Mouse (Mus musculus): ENCODE data around the gene Clstn3. TPM values are rescaled to one million over a fixed set of nuclear protein-coding genes. Genes with fewer than 3 reads are reported as not detected.
"Not testable (repeated sequence)": the region's sequence is repeated elsewhere in the genome, so short reads cannot be mapped to it uniquely, and the experiment has no call there.

The Clstn3 gene
- 2.1 and 5.4 TPM in 2 replicates for polyA plus RNA-seq (2016; fragmentation: Nextera tagmentation; extraction: Ambion mirVana)

DNA sequence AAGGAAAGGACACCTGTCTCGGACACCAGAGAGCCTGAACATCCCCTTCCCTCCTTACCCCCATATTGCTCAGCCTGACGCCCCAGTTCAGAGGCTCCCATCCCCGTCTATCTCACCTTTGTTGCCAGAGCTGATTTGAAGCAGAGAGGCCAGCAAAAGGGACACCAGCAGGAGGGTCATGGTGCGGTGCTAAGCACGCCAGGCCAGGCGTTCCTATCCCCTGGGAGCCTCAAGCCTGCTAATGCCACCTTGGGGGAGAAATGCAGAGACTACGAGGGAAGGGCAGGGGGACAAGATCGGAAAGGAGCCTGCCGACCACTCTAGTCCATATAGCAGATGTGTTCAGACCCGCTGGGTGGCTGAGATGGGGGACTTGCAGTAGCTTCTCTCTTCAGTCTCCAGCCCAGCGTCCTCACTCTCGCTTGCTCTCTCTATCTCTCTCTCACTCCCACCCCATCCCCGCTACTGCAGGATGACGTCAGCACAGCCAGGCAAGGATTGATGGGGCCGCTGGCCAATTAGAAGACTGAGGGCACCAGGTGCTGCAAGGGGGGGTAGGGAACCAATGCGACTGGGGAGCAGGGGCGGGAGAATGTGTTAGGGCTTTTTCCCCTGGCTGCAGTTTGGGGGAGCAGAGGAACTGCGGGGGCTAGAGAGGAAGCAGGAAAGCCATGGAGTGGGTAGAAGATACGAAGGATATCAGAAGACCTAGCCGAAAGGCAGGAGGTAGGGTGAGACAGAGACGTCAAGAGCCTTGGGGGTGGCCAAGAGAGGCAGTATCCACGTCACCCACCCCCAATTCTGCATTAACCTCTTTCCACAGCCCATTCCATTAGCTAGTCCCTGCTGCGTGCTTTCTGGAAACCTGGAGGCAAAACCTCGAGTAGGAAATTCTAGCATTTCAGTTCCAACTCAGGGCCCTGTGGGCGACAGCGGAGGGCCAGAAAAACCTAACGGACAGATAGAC is at the start of gene Clstn3:
Gene Clstn3 (minus strand): TSS at position 490 of the 967 bp plus-strand sequence.
- WGBS, result 7% methylated on average over 27 of the region's 27 CpGs
- peak within 1 kb of the TSS; percentile 67 for H3K27ac ChIP-seq
- H3K27me3 ChIP-seq (ENCODE audit: low read depth, poor library complexity, severe bottlenecking), result peaks cover 30% of the 10 kb centered on the region

DNA sequence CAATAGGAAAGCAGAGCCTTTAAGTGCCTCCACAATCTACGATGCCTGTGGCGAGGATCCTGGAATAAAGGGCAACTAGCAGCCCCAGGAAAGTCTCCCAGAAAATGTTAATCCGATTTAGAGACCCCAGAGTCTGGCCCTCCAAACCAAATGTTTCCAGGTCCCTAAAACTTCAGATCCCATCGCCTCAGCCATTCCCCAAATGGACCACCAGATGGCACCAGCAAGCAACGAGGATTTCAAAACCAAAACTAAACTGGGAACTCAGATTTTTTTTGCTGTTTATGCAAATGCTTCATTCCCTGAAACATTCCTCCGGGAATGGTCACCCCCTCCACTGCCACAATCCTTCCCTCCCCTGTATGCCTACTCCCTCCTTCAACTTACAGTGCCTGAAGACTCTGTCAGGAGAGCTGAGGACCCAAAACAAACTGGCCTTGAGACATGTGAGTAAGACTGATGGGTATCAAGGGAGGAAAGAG is 47.8 kb upstream of the Clstn3 start, which contains the start of gene C1ra:
Gene C1ra (plus strand): TSS at position 51 of the 482 bp plus-strand sequence.
- H3K4me3 ChIP-seq, result no peak within 1 kb of the TSS
- no peak within 1 kb of the TSS for H3K27ac ChIP-seq
- 10% methylated on average over 6 of the region's 6 CpGs for WGBS
- no peaks in the 10 kb centered on the region for H3K27me3 ChIP-seq (ENCODE audit: low read depth, poor library complexity, severe bottlenecking)
- no peaks in the 10 kb centered on the region for H3K36me3 ChIP-seq
- H3K9me3 ChIP-seq (replicated peaks), result no peaks in the 10 kb centered on the region
- DNase-seq (ENCODE audit: low spot score), result peak; percentile 53
- no peaks in the 10 kb centered on the region for H3K4me1 ChIP-seq

More for the DNA sequence above, at the start of gene Clstn3:
- Histone ChIP-seq H3K4me1 (peaks cover 18% of the 10 kb centered on the region), H3K9me3 (replicated peaks) (no peaks in the 10 kb centered on the region), H3K4me3 (peak within 1 kb of the TSS; percentile 57), H3K36me3 (no peaks in the 10 kb centered on the region)
- DNase-seq (ENCODE audit: low spot score), result peak; percentile 84

DNA sequence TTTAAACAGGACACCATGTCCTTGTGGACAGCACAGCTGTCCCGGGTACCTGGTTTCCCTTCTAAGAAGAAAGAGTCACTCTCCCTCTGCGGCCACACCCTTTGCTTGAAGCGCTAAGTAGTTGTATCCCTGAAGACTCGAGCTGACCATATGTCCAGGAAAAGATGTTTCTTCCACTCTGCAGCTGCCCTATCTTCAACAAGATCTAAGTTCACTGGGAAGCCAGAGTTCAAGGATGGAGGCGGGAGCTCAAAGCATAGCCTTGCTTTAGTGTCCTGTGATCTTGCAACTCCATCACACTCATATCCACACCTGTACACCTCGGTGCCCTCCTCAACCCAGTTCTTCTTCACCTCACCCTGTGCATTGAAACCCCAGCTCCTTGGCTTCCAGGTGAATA is 47.3 kb upstream of the Clstn3 start:
- Histone ChIP-seq H3K36me3 (no peaks in the 10 kb centered on the region), H3K4me1 (no peaks in the 10 kb centered on the region), H3K27ac (no peak overlapping the region), H3K4me3 (no peak overlapping the region), H3K27me3 (ENCODE audit: low read depth, poor library complexity, severe bottlenecking) (no peaks in the 10 kb centered on the region), H3K9me3 (replicated peaks) (no peaks in the 10 kb centered on the region)
- WGBS, result 59% methylated on average over 6 of the region's 6 CpGs
- DNase-seq (ENCODE audit: low spot score), result no peak

DNA sequence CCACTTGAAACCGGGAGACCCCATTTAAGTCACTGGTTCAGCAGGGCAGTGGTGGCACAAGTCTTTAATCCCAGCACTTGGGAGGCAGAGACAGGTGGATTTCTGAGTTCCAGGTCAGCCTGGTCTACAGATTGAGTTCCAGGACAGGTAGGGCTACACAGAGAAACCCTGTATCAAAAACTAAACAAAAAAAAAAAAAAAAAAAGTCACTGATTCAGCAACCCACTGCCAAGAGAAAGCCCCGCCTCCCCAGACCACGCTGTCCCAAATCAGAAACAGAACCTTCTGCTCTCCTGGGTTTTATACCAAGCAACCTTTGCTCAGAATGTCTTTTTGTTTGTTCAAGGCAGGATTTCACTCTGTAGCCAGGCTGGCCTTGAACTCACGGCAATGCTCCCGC is 44.6 kb upstream of the Clstn3 start:
- H3K27me3 ChIP-seq (ENCODE audit: low read depth, poor library complexity, severe bottlenecking); H3K36me3 ChIP-seq; H3K27ac ChIP-seq; H3K4me3 ChIP-seq; H3K9me3 ChIP-seq (replicated peaks); DNase-seq (ENCODE audit: low spot score); H3K4me1 ChIP-seq: not testable (repeated sequence)
- 91% methylated on average over 5 of the region's 5 CpGs for WGBS

DNA sequence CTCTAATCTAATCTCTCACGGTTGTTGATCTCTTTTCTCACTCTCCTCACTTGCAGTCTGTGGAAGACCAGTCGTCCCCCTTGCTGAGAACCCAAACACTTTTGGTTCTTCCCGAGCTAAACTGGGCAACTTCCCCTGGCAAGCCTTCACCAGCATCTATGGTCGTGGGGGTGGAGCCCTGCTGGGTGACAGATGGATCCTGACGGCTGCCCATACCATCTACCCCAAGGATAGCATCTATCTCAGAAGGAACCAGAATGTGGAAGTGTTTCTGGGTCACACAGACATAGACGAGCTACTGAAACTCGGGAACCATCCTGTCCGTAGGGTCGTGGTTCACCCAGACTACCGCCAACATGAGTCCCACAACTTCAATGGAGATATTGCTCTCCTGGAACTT is 43.7 kb upstream of the Clstn3 start:
- no peak overlapping the region for H3K4me3 ChIP-seq
- no peaks in the 10 kb centered on the region for H3K9me3 ChIP-seq (replicated peaks)
- WGBS, result 79% methylated on average over 10 of the region's 10 CpGs
- H3K36me3 ChIP-seq, result no peaks in the 10 kb centered on the region
- H3K27me3 ChIP-seq (ENCODE audit: low read depth, poor library complexity, severe bottlenecking), result no peaks in the 10 kb centered on the region
- no peak for DNase-seq (ENCODE audit: low spot score)
- no peaks in the 10 kb centered on the region for H3K4me1 ChIP-seq
- H3K27ac ChIP-seq, result no peak overlapping the region

DNA sequence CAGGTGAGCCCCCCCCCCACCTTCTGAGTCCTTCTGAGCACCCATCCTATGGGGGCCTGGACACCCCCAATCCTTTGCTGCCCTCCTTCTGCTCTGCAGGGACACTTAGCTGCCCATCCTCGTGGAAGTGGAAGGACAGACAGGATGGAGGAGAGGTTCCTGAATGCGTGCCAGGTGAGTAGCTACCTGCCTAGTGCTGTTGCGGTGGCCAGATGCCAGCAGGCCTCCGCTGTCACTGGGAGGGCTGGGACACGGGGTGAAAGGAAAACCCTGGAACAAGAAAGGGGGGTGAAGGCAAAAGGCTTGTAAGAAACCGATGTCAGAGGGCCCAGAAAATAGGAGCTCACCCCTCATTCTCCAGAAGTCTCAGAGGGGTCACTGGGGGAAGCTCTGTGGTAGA is 42.4 kb upstream of the Clstn3 start:
- WGBS, result 86% methylated on average over 6 of the region's 6 CpGs
- Histone ChIP-seq H3K4me3 (no peak overlapping the region), H3K27ac (no peak overlapping the region)

DNA sequence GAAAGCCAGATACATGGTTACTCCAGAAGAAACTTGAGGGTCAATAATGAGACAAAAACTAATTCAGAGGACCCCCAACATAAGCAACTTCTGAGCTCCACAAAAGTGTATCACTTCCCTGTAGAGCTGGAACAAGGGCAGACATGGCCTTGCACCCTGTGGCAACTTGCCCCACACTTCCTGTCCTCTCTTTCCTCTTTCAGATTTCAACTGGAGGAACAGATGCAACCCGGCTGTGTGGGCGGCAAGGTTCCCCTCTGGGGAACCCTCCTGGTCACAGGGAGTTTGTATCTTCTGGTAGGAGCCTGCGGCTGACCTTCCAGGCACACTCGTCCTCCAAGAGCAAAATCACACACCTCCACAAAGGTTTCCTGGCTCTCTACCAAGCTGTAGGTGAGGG is 40.4 kb upstream of the Clstn3 start:
- no peaks in the 10 kb centered on the region for H3K36me3 ChIP-seq
- H3K4me3 ChIP-seq, result no peak overlapping the region
- no peaks in the 10 kb centered on the region for H3K9me3 ChIP-seq (replicated peaks)
- H3K27me3 ChIP-seq (ENCODE audit: low read depth, poor library complexity, severe bottlenecking), result no peaks in the 10 kb centered on the region
- WGBS, result 78% methylated on average over 4 of the region's 4 CpGs
- no peak for DNase-seq (ENCODE audit: low spot score)
- H3K27ac ChIP-seq, result no peak overlapping the region
- peaks cover 3% of the 10 kb centered on the region; the same call in 1 of the 2 replicates for H3K4me1 ChIP-seq

More for the DNA sequence above, 42.4 kb upstream of the Clstn3 start:
- Histone ChIP-seq H3K36me3 (no peaks in the 10 kb centered on the region), H3K27me3 (ENCODE audit: low read depth, poor library complexity, severe bottlenecking) (no peaks in the 10 kb centered on the region), H3K4me1 (no peaks in the 10 kb centered on the region), H3K9me3 (replicated peaks) (no peaks in the 10 kb centered on the region)
- DNase-seq (ENCODE audit: low spot score), result no peak

DNA sequence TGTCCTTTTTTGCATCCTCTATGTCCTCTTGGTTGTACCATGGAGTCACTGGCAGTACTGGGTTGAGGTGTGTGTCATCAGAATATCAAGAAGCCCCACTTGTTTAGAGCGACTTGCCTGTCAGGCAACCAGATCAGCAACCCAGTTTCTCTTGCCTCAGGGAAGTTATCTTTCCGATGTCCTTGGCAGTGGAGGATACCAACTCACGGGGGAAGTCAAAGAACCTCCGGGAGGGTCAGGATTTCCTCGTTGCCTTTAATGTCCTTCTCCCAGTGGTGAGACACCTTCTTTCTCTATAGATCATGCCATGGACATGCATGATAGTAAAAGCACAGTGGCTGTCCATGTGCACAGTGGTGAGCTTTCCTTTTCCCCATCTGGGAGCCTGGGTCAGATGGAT is 37.4 kb upstream of the Clstn3 start:
- 90% methylated on average over 5 of the region's 5 CpGs for WGBS

DNA sequence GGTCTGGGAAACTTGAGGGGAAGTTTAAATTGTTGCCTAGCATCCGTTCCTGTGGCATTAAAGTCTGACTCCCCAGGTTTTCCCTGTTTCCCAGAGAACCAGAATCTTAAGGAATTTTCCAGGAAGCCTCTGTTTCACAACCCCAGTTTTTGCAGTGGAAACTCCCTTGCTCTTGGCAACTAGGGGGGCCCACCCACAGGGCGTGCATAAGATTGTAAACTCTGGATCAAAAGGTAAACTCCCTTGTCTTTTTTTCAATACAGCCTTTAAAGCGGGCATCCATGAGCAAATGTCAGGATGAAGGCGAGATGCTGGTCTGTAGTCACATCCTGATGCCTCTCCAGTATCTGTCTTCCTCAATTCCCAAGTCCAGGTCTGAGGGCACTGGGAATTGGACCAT is 36.9 kb upstream of the Clstn3 start:
- 86% methylated on average over 4 of the region's 4 CpGs for WGBS

More for the DNA sequence above, 37.4 kb upstream of the Clstn3 start:
- Histone ChIP-seq H3K36me3 (no peaks in the 10 kb centered on the region), H3K4me1 (peaks cover 3% of the 10 kb centered on the region; the same call in 1 of the 2 replicates), H3K27me3 (ENCODE audit: low read depth, poor library complexity, severe bottlenecking) (no peaks in the 10 kb centered on the region), H3K27ac (no peak overlapping the region), H3K4me3 (no peak overlapping the region), H3K9me3 (replicated peaks) (no peaks in the 10 kb centered on the region)
- DNase-seq (ENCODE audit: low spot score), result no peak

DNA sequence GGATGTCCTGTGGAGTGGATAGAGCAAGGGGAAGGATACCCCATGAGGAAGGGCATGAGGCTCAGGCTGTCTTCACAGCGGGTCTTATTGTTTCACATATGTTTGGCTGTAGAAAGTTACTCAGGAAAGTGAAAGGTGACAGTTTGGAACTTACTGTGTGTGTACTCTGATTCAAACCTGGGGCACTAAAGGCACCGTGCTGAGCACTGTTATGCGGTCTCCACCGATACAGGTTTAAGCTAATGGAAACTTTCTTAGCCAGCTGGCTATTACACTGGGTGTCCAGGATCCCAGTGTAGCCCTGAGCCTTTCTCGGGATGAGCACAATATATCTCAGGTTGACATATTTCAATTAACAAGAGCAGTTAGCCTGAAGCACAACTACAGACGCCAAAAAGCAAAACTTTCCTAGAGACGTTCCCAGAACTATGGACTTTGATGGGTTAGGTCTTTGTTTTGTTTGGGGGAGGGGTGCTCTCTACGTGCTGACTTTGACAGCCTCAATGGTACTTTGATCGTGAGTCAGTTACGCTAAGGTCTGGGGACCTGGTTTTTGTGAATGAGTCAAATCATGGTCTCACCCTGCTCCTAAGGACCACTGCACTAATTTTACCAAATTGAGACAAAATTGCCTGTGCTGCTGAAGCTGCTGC is 35.4 kb upstream of the Clstn3 start:
- Histone ChIP-seq H3K9me3 (replicated peaks) (no peaks in the 10 kb centered on the region), H3K36me3 (no peaks in the 10 kb centered on the region), H3K4me1 (peaks cover 3% of the 10 kb centered on the region; the same call in 1 of the 2 replicates), H3K27ac (no peak overlapping the region), H3K27me3 (ENCODE audit: low read depth, poor library complexity, severe bottlenecking) (no peaks in the 10 kb centered on the region), H3K4me3 (no peak overlapping the region)
- WGBS, result 35% methylated on average over 10 of the region's 10 CpGs
- DNase-seq (ENCODE audit: low spot score), result no peak

More for the DNA sequence above, 36.9 kb upstream of the Clstn3 start:
- no peaks in the 10 kb centered on the region for H3K27me3 ChIP-seq (ENCODE audit: low read depth, poor library complexity, severe bottlenecking)
- no peak for DNase-seq (ENCODE audit: low spot score)
- H3K27ac ChIP-seq, result no peak overlapping the region
- peaks cover 3% of the 10 kb centered on the region; the same call in 1 of the 2 replicates for H3K4me1 ChIP-seq
- H3K9me3 ChIP-seq (replicated peaks), result no peaks in the 10 kb centered on the region
- no peak overlapping the region for H3K4me3 ChIP-seq
- H3K36me3 ChIP-seq, result no peaks in the 10 kb centered on the region

DNA sequence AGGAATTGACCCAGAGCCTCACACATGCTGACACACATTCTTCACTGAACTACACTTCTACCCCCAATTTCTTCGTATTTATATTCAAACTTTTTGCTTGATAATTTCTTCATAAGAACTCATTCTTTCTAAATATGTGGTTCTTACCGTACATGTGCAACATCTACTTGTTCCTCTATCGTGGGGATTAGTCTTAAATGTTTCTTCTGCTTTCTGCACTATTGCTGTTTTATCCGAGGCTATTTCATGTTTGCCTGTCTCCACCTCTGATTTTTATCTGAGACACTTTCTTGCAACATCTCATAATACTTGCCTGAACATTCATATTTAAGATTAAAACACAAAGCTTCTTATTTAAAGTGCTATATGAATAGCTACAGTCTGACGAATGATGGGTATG is 31.5 kb upstream of the Clstn3 start:
- Histone ChIP-seq H3K36me3 (no peaks in the 10 kb centered on the region), H3K9me3 (replicated peaks) (no peaks in the 10 kb centered on the region), H3K27me3 (ENCODE audit: low read depth, poor library complexity, severe bottlenecking) (no peaks in the 10 kb centered on the region), H3K4me3 (no peak overlapping the region), H3K27ac (no peak overlapping the region), H3K4me1 (peaks cover 12% of the 10 kb centered on the region)
- DNase-seq (ENCODE audit: low spot score), result no peak
- 96% methylated on average over 5 of the region's 5 CpGs for WGBS

DNA sequence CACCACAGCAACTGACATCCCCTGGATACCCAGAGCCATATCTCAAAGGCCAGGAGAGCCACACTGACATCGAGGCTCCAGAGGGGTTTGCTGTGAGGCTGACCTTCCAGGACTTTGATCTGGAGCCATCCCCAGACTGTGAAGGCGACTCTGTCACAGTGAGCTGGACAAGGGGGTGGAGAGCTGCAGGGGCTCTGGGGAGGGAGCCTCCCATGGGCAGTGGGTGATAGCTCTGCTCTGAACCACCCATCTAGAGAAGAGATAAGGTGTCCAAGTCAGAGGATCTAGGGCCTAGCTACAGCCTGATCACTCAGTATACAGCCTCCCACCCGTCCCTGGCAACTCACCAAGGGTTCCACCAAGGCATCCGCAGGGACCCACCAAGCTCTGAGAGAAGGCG is 29.3 kb upstream of the Clstn3 start:
- H3K4me1 ChIP-seq, result peaks cover 9% of the 10 kb centered on the region; the same call in 1 of the 2 replicates
- WGBS, result 78% methylated on average over 5 of the region's 5 CpGs
- no peak for DNase-seq (ENCODE audit: low spot score)
- no peak overlapping the region for H3K4me3 ChIP-seq
- H3K9me3 ChIP-seq (replicated peaks), result no peaks in the 10 kb centered on the region
- no peaks in the 10 kb centered on the region for H3K27me3 ChIP-seq (ENCODE audit: low read depth, poor library complexity, severe bottlenecking)
- peak overlapping the region; percentile 82 for H3K27ac ChIP-seq
- no peaks in the 10 kb centered on the region for H3K36me3 ChIP-seq

All from limb, embryonic 10.5 days (tissue).